Mouse (Mus musculus) forelimb bud, embryonic 11.5 days (tissue): ENCODE measurements at regions not wholly inside any gene's neighbourhood (a gene's known extent, or its start where the extent isn't known, plus 50 kb on each side); places are given as distances from the start of the nearest gene placed in this dataset.

Source experiments
- DNase-seq: peaks from one replicate; pipeline ENCODE4 v3.0.0-alpha.2; 2012; ENCODE audit warnings: low read depth, low spot score

DNA sequence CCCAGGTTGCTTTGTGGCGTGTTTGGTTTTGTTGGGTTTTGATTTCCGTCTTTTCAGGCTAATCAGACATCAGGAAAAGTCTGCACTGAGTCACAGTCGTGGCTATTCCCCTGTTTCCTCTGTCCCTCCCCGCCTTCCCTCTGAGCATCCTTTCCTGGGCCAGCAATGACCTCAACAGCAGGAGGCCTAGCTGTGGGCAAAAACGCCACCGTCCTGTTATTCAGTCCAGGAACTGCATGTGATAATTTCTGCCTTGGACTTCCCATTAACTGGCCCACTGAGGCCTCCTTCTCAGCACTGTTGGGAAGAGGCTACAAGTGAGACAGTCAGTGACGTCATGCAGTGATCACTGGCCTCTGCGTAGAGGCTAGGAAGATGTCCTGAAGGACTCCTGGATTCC lies 1212.0 kb upstream of the A1bg start:
- no peak for DNase-seq

DNA sequence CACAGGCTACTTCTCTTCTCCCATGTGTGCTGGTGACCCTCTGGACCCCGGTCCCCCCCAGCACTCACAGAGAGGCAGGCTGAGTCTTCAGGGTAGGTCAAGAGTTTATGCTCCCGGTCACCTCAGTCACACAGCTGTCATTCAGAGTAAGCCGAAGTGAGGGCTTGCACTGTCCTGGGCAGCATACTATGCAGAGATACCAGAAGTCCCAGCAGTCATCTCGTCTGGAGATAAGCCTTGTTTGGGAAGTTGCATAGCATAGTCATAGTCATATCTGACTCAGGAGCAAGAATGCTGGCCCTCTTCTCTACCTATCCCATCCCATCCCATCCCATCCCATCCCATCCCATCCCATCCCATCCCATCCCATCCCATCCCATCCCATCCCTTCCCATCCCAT lies 1211.5 kb upstream of the A1bg start:
- no peak for DNase-seq

DNA sequence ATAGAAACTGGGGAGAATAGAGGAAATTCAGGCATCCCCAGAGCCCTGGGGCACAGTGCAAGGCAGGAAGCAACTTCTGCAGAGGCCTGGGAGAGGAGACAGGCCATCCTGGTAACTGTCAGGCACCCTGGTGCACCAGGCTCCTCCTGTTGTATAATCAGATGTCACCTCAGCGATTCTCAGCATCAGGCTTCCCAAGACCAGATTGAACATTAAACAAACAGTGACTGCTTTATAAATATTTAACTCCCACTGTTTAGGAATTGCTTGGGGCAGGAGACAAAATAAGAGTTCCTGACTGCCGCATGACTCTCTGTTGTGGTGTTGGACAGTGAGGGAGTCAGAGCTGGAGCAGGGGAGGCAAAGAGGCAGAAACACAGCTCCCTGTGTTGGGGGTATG lies 1210.1 kb upstream of the A1bg start:
- DNase-seq = no peak

DNA sequence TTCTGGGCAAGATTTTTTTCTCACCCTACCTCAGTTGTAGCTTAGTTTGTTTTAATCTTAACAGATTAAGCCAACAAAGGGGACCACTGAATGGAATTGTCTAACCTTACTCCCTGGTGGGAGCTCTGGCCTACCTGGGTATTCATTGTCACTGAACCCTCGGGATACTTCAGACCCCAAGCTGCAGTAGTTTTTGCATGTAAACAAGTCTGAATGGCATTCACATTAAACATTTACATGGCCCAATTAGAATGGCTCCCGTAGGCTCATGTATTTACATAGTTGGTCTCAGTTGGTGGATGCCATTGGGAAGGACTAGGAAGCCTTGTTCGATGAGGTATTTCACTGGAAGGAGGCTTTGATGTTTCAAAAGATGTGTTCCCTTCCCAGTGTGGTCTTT lies 1208.9 kb upstream of the A1bg start:
- no peak for DNase-seq

DNA sequence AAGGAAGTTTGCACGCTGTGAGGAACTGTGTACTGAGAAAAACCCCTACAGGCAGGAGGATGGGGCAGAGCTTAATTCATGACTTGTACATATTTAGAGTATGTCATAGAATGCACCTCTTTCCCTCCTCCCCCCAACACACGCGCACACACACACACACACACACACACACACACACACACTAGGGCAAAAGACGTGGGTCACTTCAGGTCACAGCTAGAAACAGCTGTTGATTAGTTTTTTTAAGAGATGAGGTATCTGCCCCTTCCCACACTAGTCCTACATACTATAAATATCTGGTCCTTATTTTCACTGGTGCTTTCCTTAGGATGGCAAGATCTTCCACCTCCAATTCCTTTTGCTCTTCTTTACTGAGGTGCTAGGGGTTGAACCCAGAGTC lies 1207.7 kb upstream of the A1bg start:
- no peak for DNase-seq

DNA sequence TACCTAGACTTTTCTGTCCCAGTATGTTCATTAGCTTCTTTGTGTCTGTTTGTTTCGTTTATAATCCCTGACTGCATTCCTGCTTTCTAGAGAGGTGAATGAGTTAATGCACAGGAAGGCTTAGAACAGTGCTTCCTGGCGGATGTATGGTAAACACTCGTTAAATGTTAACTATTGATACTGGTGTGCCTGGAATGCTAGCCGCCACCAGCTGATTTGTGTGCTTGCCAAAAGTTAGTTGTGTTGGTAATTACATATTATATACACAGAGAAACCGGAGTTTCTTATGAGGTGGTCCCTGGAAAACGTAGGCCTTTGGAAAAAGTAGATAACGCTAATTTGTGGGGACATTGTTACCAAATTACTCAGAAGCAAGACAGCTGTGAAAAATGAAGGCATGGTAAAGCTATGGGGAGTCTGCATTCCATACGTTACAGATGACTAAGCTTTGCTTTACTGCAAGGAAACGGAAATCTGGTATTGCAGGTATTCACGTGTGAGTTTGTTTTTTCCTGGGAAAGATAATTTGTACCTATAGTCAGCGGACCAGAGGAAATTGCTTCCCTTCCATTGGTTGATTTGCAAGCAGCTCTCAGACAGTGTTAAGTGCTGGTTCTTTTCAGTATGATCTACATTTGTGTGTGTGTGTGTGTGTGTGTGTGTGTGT lies 1205.9 kb upstream of the A1bg start:
- peak; percentile 41 for DNase-seq

DNA sequence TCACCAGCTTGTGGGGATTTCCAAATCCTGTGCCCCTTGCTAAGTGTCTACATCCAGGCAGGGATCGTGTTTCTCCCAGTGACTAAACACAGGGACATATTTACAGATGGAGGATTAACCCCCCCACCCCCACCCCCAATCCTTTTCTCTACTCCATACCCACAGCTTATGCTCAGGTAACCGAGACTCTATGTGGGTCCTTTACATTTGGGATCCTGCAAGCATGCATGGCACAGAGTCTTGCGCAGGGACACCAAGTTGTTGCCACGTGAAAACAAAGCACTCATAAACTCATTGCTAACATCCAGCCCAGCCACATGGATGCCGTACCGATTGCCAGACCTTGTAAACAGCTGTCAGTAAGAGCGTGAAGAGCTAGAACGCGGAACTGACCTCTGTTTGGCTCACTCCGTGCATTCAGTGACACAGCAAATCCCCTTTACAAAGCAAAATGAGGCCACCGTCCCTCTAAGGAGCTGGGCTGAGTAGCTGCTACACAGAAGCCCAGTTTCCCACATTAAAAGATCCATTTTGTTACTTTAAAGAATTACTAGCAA lies 1204.9 kb upstream of the A1bg start:
- peak; percentile 19 for DNase-seq

DNA sequence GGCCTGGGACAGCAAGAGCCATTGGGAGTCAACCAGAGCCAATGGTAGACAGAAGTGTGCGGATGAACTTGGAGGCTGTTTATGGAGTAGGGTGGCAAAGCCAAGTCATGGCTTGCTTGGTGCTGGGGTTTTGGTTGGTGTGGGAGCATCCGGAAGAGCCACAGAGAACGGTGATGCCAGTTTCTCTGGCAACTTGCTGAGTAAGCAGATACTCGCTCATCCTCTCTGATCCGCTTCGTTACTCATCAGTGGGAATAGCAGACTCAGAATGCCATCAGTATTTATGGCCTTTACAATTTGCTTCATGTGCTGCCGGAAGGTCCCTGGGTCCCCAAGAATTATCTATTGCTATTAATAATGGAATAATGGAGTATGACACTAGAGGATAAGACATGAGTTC lies 1202.9 kb upstream of the A1bg start:
- no peak for DNase-seq

DNA sequence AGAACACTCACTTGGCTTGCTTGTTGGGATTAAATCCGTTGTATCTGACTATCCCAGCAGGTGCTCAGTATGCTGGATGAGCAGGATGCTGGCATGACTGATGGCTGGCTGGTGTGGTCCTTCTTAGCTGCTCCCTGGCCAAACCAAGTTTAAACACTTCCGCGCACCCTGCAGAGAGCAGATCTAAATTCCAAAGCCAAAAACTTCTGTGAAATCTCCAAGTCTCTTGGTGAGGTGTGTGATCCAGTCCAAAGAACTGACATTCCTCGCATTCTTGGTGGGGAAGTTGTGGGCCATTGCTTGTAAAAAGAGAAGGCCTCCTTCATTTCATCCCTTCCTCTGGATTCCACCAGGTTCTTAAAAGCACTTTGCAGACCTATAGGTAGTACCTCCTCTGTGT lies 1200.9 kb upstream of the A1bg start:
- DNase-seq = no peak

DNA sequence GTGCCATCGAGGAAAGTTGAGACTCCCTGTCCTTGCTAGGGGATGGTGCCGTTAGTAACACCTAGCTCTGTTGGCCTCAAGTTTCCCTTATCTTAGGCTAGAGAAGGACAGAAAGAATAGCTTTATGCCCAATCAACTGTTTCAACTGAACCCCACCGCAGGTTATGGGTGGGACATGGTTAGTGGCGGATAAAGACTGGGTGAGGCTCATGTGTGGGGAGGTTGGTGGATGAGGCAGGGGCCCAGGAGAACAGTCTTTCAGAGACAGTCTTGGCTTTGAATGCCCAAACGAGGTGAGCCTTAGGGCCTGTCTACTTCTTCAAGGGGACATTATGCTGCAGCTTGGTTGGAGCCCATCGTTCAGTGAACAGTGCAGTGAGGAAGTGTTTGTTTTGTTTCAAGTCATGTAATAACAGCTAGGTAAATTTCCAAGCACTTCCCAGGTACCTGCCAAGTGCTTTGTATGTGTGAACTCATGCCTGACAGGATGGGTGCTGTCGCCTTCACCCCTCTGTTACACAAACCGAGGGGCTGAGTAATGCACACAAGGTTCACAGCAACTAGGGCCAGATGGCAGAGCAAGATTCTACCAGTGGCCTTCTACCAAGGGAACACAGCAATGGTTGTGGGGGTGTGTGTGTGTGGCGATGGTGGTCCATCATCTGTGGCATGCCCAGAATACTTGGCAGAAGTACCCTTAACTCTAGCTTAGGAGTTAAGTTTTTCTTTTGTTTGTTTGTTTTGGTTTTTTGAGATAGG lies 1199.6 kb upstream of the A1bg start:
- DNase-seq = no peak

DNA sequence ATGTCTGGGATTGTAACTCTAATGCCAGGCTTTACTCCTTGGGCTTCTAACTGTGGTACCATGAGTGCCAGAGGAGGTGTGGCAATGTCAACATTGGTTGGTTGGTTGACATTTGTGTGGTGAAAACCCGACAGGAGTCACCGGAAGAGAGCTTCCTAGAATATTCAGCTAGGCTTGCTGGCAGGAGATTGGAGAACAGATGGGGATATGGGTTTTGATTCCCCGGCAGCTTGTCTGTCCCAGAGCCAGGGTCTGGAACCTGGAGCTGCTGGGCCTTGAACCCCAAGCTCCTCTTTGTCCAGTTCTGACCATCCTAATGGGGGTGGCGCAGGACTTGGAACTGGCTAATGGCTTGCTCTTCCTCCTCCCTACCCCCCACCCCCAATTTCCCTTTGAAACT lies 1198.9 kb upstream of the A1bg start:
- DNase-seq = no peak

DNA sequence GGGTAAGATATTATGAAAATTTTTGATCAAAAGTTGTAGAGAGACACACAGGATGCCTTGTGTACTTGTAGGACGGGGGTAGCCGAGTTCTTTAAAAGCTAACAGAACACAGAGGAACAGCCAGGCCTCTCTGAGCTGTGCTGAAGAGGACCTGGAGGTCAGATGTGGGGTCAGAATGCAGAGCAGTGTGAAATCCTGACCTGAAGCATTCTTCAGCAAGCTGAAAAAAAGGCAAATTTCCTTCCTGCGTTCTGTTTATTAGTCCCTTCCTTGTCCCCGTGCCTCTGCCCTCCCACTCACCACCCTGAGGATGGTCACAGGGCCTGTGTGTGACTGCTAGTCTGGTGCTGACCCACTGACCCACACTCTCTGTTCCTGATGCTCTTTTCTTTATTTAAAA lies 1197.9 kb upstream of the A1bg start:
- no peak for DNase-seq

DNA sequence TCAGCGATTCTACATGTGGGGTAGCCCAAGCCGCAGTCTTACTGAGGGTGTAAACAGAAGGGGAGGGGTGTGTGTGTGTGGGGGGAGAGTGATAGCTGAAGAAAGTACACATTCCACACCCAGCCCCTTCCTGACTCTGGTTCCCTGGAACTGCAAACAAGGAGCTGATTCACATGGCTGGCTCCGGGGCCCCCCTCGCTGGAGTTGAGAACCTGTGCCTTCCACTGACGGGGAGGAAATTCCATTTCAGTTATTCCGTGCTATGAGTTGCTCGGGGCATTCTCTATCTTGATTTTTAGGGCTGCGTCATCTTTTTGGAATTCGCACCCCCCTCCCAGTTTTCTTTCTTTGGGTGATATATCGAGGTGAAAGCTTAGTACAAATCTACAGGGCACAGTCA lies 1196.2 kb upstream of the A1bg start:
- no peak for DNase-seq

DNA sequence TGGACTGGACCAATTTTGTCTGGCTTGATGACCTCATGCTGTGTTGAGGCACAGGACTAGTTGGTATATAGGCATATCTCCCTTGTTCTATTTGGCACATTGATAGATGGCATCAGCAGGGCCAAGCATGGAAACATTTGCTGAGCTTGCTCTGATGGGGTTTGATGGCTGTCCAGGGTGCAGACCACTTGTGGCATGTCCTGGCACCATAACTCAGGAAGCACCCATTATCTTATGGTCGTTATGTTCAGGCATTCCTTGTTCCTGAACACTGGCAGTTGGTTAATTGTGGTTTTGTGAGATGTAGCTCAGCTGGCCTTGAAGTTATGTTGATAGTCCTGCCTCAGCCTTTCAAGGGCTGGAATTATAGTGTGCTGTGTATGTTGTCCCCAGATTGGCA lies 1193.4 kb upstream of the A1bg start:
- no peak for DNase-seq

DNA sequence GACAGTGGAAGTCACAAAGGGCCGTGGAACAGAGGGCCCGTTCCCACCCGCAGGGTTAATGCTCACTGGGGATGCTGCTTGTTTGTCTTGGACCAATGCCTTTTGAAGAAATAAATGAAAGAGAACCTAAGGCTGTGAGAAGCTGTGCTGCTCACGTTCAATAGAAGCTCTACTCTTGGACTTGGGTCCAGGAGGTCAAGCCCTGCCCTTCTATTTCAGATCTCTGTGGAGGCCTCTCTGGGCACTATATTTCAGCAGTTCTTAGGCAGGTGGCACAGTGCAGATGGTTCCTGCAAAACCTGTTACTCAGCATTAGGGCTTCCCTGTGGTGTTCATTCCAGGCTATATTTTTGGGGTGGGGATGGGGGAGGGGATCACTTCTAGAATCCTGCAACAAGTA lies 1192.0 kb upstream of the A1bg start:
- DNase-seq = no peak

DNA sequence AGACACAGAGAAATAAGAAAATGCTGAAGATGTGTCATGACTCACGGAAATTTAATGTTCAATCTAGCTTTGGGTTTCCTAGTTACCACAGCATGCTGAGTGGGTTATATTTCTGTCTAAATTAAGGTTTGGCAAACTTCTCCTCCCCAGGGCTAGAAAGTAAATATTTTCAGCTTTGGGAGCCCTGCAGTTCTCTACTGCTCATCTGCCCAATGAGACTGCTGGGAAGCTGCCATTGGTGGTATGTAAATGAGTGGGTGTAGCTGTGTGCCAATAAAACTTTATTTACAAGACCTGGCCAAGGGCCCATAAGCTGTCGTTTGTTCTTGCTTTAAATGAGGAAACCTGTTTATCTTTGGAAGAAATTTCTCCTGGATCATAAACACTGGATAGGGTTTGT lies 1189.3 kb upstream of the A1bg start:
- no peak for DNase-seq

DNA sequence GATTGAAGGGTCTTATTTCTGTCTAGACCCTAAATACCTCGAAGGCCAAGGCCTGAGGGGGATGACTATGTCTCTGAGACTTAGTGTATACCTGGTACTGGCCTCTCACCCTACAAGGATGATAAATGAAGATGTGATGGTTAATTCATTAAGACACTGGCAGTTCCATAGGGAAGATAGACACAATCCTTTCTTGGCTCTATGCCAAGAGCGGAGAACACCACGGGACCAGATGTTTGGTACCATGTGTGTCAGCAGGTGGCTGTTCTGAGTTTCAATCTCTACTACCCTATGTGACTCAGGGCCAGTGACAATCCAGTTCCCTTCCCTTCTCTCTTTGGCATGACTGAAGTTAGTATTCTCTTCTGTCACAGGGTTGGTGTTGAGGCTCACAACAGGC lies 1185.2 kb upstream of the A1bg start:
- DNase-seq = no peak

DNA sequence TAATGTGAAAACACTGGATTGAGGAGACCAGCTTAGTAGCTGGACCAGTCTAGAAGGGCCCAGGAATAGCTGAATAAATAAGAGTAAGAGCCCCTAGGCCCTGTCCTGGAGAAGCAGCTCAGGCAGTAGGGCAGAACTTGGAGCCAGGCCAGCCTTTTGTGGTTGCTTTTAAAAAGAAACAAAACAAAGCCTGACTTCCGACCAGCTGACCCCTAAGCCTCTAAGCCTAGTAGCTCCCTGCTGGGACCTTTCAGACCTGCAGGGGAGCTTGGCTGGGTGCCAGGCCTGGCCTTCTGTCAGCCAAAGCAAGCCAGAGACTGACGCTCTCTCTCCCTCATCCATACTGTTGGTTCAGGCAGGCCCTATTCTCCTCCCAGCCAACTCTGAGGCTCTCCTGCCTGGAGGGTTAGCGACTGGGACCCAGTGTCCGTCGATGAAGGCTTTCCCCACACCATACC lies 1183.7 kb upstream of the A1bg start:
- peak; percentile 48 for DNase-seq

DNA sequence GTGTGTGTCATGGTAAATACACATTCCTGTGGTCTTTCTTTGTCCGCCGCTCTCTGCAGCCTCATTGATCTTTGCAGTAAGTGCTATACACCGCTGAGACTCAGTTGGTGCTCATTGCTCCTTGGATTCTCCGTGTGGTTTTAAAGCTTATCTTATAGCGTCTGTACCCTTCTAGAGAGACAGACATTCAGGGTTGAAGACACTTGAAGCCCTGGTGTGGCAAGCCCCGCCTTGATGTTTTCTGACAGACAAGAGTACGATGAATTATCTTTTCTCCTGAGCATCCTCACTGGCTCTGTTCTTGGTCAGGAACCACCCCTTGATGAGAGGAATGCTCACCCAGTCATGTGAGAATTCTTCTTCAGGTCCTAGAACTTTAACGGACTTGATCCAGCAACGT lies 1182.7 kb upstream of the A1bg start:
- DNase-seq = no peak

DNA sequence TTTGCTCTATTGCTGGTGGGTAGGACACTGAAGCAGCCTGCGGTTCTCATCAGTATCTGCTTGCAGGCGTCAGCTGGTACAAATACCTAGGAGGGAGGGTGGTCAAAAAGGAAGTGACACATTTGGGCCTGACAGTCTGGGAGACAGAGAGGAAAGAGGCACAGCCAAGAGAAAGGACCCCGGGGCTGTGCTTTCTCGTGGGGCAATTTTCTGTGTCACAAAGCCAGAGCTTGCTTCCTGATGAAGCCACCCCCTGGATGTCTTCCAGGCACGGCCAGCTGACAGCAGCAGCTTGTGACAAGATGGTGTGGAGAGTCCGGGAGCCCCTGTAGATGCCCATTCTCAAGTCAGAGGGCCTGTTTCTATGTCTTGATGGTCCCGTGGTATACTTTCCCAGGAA lies 1181.8 kb upstream of the A1bg start:
- DNase-seq = no peak

DNA sequence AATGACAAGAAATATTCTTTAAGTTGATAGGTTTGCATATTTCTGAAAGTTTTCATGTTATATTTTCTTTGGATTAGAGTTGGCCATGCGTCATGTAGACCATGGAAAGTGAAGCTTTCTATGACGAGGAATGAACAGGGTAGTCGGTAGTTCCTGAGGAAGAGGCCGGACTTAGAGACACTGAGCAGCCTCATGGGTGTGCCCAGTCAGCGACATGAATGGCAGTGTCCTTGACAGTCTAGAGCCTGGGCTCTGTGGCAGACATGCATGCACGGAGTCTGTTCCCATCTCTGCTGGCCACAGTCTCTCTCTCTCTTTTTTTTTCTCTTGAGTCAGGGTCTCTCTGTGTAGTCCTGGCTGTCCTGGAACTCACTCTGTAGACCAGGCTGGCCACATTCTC lies 1176.9 kb upstream of the A1bg start:
- no peak for DNase-seq

DNA sequence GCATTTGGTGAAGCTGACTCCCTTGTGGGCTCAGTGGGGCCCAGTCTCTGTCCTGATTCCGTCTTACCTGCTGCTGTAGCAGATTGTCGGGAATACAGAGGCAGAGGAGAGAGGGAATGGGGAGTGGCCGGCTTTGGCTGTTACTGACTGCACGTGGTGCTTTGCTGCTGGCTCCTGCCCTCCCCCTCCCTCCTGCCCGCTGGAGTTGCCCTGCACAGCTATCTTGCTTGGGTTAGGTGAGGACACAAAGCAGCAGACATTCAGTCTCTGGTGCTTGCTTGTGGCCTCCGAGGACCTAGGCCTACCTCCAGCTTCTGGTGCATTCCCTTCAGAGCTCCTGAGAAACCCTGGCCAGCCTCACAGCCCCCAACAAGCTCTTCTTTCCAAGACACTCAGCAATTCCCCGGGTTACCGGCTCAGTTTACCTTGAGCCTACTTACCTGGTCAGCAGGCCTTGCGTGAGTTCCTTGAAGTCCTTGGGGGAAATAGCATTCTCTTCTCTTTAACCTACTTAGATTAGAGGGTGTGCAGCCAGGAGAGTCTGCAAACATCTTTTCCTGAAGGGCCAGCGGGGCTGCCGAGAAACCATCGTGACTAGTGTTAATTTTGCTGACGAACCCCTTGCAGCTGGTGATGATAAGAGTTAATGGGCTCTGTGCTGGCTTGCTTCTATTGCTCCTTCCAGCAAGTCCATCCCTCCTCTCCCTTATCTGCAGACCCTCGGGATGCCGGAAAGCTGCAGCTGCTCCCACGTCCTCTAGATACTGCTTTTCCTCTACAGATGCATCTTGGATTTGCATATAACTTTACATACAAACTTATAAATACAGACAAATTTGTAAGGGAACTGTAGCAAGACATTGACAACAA lies 1176.2 kb upstream of the A1bg start:
- no peak for DNase-seq
